Mouse (Mus musculus) stomach, embryonic 16.5 days (tissue): Measurements from ENCODE around the gene Dnajc13. TPM values are rescaled to one million over a fixed set of nuclear protein-coding genes. Genes with fewer than 3 reads are reported as not detected.

Experiments used
- ATAC-seq: fragments of 200-750 bp; cut with Nextera tagmentation; 2 replicates; pipeline ENCODE4 v1.8.0; 2017; ENCODE audit warnings: moderate number of reproducible peaks, moderate TSS enrichment; ENCODE audit not compliant: insufficient read depth, low FRiP score
- H3K27ac ChIP-seq: fragments of 300-500 bp; sonication (generic); 2 replicates; pipeline ENCODE4 v1.5.1; 2014; ENCODE audit warnings: low read length
- H3K27me3 ChIP-seq: fragments of 300-500 bp; sonication (generic); 2 replicates; pipeline ENCODE4 v1.6.1; 2014; ENCODE audit warnings: low read length, control low read depth, mixed read lengths; ENCODE audit not compliant: control insufficient read depth, insufficient read depth
- H3K36me3 ChIP-seq: fragments of 300-500 bp; sonication (generic); 2 replicates; pipeline ENCODE4 v1.6.1; 2014; ENCODE audit warnings: low read length; ENCODE audit not compliant: control insufficient read depth, insufficient read depth
- H3K4me1 ChIP-seq: fragments of 300-500 bp; sonication (generic); 2 replicates; pipeline ENCODE4 v1.6.1; 2014; ENCODE audit warnings: low read length, control low read depth, mixed read lengths; ENCODE audit not compliant: control insufficient read depth, insufficient read depth
- H3K4me2 ChIP-seq: fragments of 300-500 bp; sonication (generic); 2 replicates; pipeline ENCODE4 v1.6.1; 2014; ENCODE audit warnings: low read depth, low read length, mixed read lengths
- H3K4me3 ChIP-seq: fragments of 300-500 bp; sonication (generic); replicated peaks from 2 replicates; pipeline ENCODE4 v1.5.1; 2014; ENCODE audit warnings: mild to moderate bottlenecking, low read length
- H3K9ac ChIP-seq: fragments of 300-500 bp; sonication (generic); 2 replicates; pipeline ENCODE4 v1.6.1; 2014; ENCODE audit warnings: low read length
- H3K9me3 ChIP-seq: fragments of 300-500 bp; sonication (generic); replicated peaks from 2 replicates; pipeline ENCODE4 v1.6.1; 2016; ENCODE audit warnings: low read length, control low read depth; ENCODE audit not compliant: control insufficient read depth
- WGBS: fragments of 180-500 bp; shearing (Covaris S2); extraction: QIAGEN DNeasy Blood & Tissue Kit; methylation state at CpG from one replicate; pipeline ENCODE4 v1.1.7; 2014; 5-methylcytosine and 5-hydroxymethylcytosine counted together
- polyA plus RNA-seq: library from polyadenylated mRNA; unstranded; fragments of >200 nt; fragmentation: Nextera tagmentation; extraction: Ambion mirVana; gene quantifications from 2 replicates; pipeline ENCODE4 v1.2.1, GENCODE M21; 2015

The Dnajc13 gene
- polyA plus RNA-seq, 1 experiment from 2014 or later = 19.8 TPM

GRCm38 (mm10) chr9:104102901-104103300 lies 159.8 kb downstream of the Dnajc13 start:
- Histone ChIP-seq H3K4me3 (no peak overlapping the region), H3K27ac (no peak overlapping the region), H3K9ac (no peak overlapping the region), H3K4me1 (no peaks in the 10 kb centered on the region; the same call in 1 of the 2 replicates), H3K9me3 (no peaks in the 10 kb centered on the region), H3K4me2 (no peak overlapping the region), H3K36me3 (no peaks in the 10 kb centered on the region), H3K27me3 (no peaks in the 10 kb centered on the region)
- 59% methylated on average over 2 of the region's 2 CpGs for whole genome bisulfite sequencing
- no peak for ATAC-seq

- no peak overlapping the region for H3K4me2 ChIP-seq
- H3K27ac ChIP-seq = no peak overlapping the region
- WGBS = 42% methylated on average over 6 of the region's 6 CpGs
- peak; percentile 56; the same call in 1 of the 2 replicates for ATAC-seq
- H3K36me3 ChIP-seq = no peaks in the 10 kb centered on the region
- no peaks in the 10 kb centered on the region for H3K27me3 ChIP-seq
- no peaks in the 10 kb centered on the region for H3K9me3 ChIP-seq
- H3K4me1 ChIP-seq = no peaks in the 10 kb centered on the region; the same call in 1 of the 2 replicates
- no peak overlapping the region for H3K9ac ChIP-seq
- no peak overlapping the region for H3K4me3 ChIP-seq
These were observed 160.4 kb downstream of the Dnajc13 start for GRCm38 (mm10) chr9:104102301-104102700.

- no peak for ATAC-seq
These were observed 161.3 kb downstream of the Dnajc13 start for GRCm38 (mm10) chr9:104101458-104101857.

More at GRCm38 (mm10) chr9:104101458-104101857, 161.3 kb downstream of the Dnajc13 start:
- Histone ChIP-seq H3K27ac (0 out of 2 replicates have a peak overlapping the region, but pooled peaks have one; percentile 4), H3K4me2 (no peak overlapping the region), H3K4me3 (no peak overlapping the region), H3K27me3 (no peaks in the 10 kb centered on the region), H3K9ac (no peak overlapping the region), H3K36me3 (no peaks in the 10 kb centered on the region), H3K9me3 (no peaks in the 10 kb centered on the region), H3K4me1 (no peaks in the 10 kb centered on the region; the same call in 1 of the 2 replicates)
- WGBS = 40% methylated on average over 3 of the region's 3 CpGs

Other genes with a start within 250 kb of the Dnajc13 start
- not detected in 2 replicates for gene Gm28305, start 222.3 kb downstream of the Dnajc13 start, polyA plus RNA-seq
- gene Uba5, start 199.8 kb downstream of the Dnajc13 start, polyA plus RNA-seq = 44.7 and 46.2 TPM in 2 replicates
- gene Acad11, start 199.6 kb downstream of the Dnajc13 start, polyA plus RNA-seq = 17.5 and 20.1 TPM in 2 replicates
- gene Ackr4, start 136.0 kb downstream of the Dnajc13 start, polyA plus RNA-seq = 3.6 and 4.9 TPM in 2 replicates
- gene Acpp, start 74.8 kb upstream of the Dnajc13 start, polyA plus RNA-seq = 1.5 TPM in 2 replicates